Mouse (Mus musculus) liver, embryonic 14.5 days (tissue): ENCODE data around the gene Add3. TPM values are rescaled to one million over a fixed set of nuclear protein-coding genes. Genes with fewer than 3 reads are reported as not detected.

Experiments used
- ATAC-seq: fragments of 200-750 bp; cut with Nextera tagmentation; 2 replicates; pipeline ENCODE4 v1.8.0; 2017; ENCODE audit warnings: moderate number of reproducible peaks, mild to moderate bottlenecking, moderate library complexity; ENCODE audit not compliant: insufficient read depth
- DNase-seq, 3 experiments: peaks; one replicate each; pipeline ENCODE4 v3.0.0-alpha.2; 2012 to 2013; ENCODE audit warnings: low read depth in 3 of 3, low spot score in 3 of 3
- H3K27ac ChIP-seq: fragments of 300-500 bp; sonication (generic); 2 replicates; pipeline ENCODE4 v1.5.1; 2014; ENCODE audit warnings: moderate library complexity, mild to moderate bottlenecking, control low read depth, inconsistent platforms
- H3K27me3 ChIP-seq: fragments of 300-500 bp; sonication (generic); 2 replicates; pipeline ENCODE4 v1.6.1; 2014; ENCODE audit warnings: mild to moderate bottlenecking, low read length, moderate library complexity; ENCODE audit not compliant: control insufficient read depth, insufficient read depth
- H3K36me3 ChIP-seq: fragments of 300-500 bp; sonication (generic); replicated peaks from 2 replicates; pipeline ENCODE4 v1.6.1; 2014; ENCODE audit warnings: low read depth; ENCODE audit not compliant: control insufficient read depth, insufficient read depth
- H3K4me1 ChIP-seq, 2 experiments: fragments of 200-500 bp in 1 of 2; fragments of 300-500 bp in 1 of 2; sonication (generic) in 1 of 2; replicated peaks; 2 replicates each; pipeline ENCODE4 v1.6.1; 2012 to 2014; ENCODE audit warnings: antibody characterized with exemption in 1 of 2, inconsistent platforms in 1 of 2, low read length in 1 of 2; ENCODE audit not compliant: control insufficient read depth in 2 of 2, insufficient read depth in 2 of 2
- H3K4me2 ChIP-seq: fragments of 300-500 bp; sonication (generic); 2 replicates; pipeline ENCODE4 v1.6.1; 2014; ENCODE audit warnings: low read depth, mild to moderate bottlenecking, control low read depth, moderate library complexity
- H3K4me3 ChIP-seq, 2 experiments: fragments of 200-500 bp in 1 of 2; fragments of 300-500 bp in 1 of 2; sonication (generic) in 1 of 2; 2 replicates each; pipeline ENCODE4 v1.5.1; 2012 to 2014; ENCODE audit warnings: low read depth in 2 of 2, low read length in 2 of 2, mild to moderate bottlenecking in 2 of 2, control low read depth in 1 of 2, inconsistent platforms in 1 of 2, moderate library complexity in 1 of 2; ENCODE audit not compliant: insufficient read depth in 1 of 2
- H3K9ac ChIP-seq: fragments of 300-500 bp; sonication (generic); replicated peaks from 2 replicates; pipeline ENCODE4 v1.6.1; 2014; ENCODE audit warnings: mild to moderate bottlenecking, control low read depth, moderate library complexity
- H3K9me3 ChIP-seq: fragments of 300-500 bp; sonication (generic); 2 replicates; pipeline ENCODE4 v1.6.1; 2016; ENCODE audit warnings: low read length, mixed read lengths; ENCODE audit not compliant: control insufficient read depth
- CTCF ChIP-seq: IDR thresholded peaks from 2 replicates; pipeline ENCODE4 v1.5.1; 2016; ENCODE audit warnings: antibody characterized with exemption, low read depth, control low read depth
- EP300 ChIP-seq: IDR thresholded peaks from 2 replicates; pipeline ENCODE4 v1.6.1; 2016; ENCODE audit warnings: antibody characterized with exemption, low read depth
- WGBS: fragments of 180-500 bp; shearing (Covaris S2); extraction: QIAGEN DNeasy Blood & Tissue Kit; methylation state at CpG from one replicate; pipeline ENCODE4 v1.1.7; 2014; ENCODE audit not compliant: insufficient replicate concordance; 5-methylcytosine and 5-hydroxymethylcytosine counted together
- polyA plus RNA-seq, 2 experiments: library from polyadenylated mRNA; depleted of rRNA in 1 of 2; stranded (reverse) in 1 of 2; unstranded in 1 of 2; fragments of >200 nt; fragmentation: Nextera tagmentation in 1 of 2; extraction: Ambion mirVana in 1 of 2; gene quantifications; 2 replicates each; pipeline versions ENCODE4 v1.2.1 to v1.2.3; 2012 to 2014

Add3 gene
- polyA plus RNA-seq, 2 experiments, result 12.7 to 21.7 TPM

DNA sequence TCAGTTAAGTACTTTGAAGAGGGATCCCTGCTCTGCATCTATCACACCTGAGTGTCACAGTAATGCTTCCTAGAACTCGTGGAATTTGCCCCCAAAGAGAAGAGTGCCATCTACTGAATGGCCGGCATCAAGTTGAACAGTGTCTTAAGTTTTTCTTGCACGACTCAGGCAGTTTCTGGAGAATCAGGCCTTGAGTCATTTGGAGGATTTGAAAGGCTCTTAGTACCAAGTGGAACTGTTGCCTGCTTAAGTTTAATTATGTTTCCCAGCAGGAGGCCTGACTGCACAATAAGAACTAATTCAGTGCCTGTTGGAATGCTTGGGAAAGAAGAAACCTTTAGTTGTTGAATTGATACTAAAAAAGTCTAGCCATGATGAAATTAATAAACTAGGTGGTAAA, 9.1 kb downstream of the Add3 start:
- Histone ChIP-seq H3K9me3 (no peaks in the 10 kb centered on the region), H3K4me3 (no peak overlapping the region), H3K27ac (no peak overlapping the region), H3K9ac (no peak overlapping the region), H3K36me3 (no peaks in the 10 kb centered on the region), H3K4me1 (peaks cover under 1 to 10% of the 10 kb centered on the region in 2 experiments; a peak in 2 of 4 replicates), H3K4me2 (no peak overlapping the region), H3K27me3 (no peaks in the 10 kb centered on the region)
- TF ChIP-seq CTCF (no peak), EP300 (no peak)
- DNase-seq (no peak), ATAC-seq (no peak)
- WGBS, result 53% methylated on average over 3 of the region's 3 CpGs

DNA sequence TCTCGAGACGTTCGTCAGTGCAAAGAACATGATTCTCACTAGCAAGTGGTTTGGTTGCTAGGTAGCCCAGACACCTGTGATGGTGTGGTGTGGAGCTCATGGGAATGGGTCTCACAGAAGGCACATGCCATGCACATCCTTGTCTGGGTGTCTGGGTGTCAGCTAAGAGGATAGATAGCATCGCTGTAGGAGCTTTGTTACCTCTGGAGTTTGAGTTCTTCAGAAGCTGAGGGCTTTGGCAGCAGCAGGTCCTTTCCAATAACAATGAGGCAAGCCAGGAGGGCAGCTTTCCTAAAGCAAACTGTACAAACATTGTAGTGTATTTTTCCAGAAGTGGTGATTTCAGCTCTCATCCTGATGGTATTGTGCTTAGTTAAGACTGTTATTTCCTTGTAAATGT, 12.2 kb downstream of the Add3 start:
- no peak overlapping the region for H3K27ac ChIP-seq
- H3K4me1 ChIP-seq, result peaks cover 2 to 12% of the 10 kb centered on the region in 2 experiments; a peak in 2 of 4 replicates
- no peak overlapping the region for H3K4me2 ChIP-seq
- TF ChIP-seq EP300 (no peak), CTCF (no peak)
- H3K9me3 ChIP-seq, result no peaks in the 10 kb centered on the region
- H3K9ac ChIP-seq, result no peak overlapping the region
- no peaks in the 10 kb centered on the region for H3K27me3 ChIP-seq
- H3K4me3 ChIP-seq, result no peak overlapping the region
- no peak for DNase-seq
- H3K36me3 ChIP-seq, result no peaks in the 10 kb centered on the region
- no peak for ATAC-seq
- WGBS, result 62% methylated on average over 4 of the region's 4 CpGs

- no peak overlapping the region for H3K4me3 ChIP-seq
- H3K9ac ChIP-seq, result no peak overlapping the region
- 16% methylated on average over 4 of the region's 4 CpGs for WGBS
These were observed 12.9 kb downstream of the Add3 start for GRCm38 (mm10) chr19:53153096-53153495.

DNA sequence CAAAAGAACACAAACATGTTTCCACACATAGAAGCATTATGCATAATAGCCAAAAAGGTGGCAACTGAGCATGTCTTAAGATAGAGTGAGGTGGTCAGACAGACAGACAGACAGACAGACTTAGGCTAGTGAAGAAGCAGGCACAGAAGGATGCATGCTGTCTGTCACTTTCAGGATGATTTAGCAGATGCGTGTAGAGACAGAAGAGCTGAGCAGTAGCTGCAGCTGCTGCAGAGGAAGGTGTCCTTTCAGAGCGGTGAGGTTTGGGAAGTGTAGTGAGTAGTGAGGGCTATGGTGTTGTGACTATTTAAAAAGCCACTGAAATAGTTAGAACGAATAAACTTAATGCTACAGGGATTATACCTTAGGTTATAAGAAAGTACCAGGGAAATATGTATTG, 13.9 kb downstream of the Add3 start:
- no peak for TF ChIP-seq CTCF
- TF ChIP-seq EP300, result no peak
- H3K36me3 ChIP-seq, result no peaks in the 10 kb centered on the region

More at GRCm38 (mm10) chr19:53153096-53153495, 12.9 kb downstream of the Add3 start:
- Histone ChIP-seq H3K36me3 (no peaks in the 10 kb centered on the region), H3K9me3 (no peaks in the 10 kb centered on the region), H3K27me3 (no peaks in the 10 kb centered on the region), H3K4me2 (no peak overlapping the region), H3K4me1 (peaks cover 2 to 12% of the 10 kb centered on the region in 2 experiments; a peak in 2 of 4 replicates), H3K27ac (no peak overlapping the region)
- ATAC-seq (no peak), DNase-seq (no peak)
- TF ChIP-seq CTCF (no peak), EP300 (no peak)

GRCm38 (mm10) chr19:53156361-53156760, 16.1 kb downstream of the Add3 start:
- Histone ChIP-seq H3K4me3 (no peak overlapping the region), H3K4me1 (peaks cover 2 to 12% of the 10 kb centered on the region in 2 experiments; a peak in 2 of 4 replicates), H3K4me2 (no peak overlapping the region), H3K36me3 (no peaks in the 10 kb centered on the region), H3K27me3 (no peaks in the 10 kb centered on the region), H3K9ac (no peak overlapping the region), H3K27ac (no peak overlapping the region), H3K9me3 (no peaks in the 10 kb centered on the region)
- ATAC-seq, result no peak
- no peak for DNase-seq
- 37% methylated on average over 3 of the region's 3 CpGs for WGBS
- TF ChIP-seq EP300, result no peak
- TF ChIP-seq CTCF, result no peak

More for the DNA sequence above, 13.9 kb downstream of the Add3 start:
- DNase-seq (no peak), ATAC-seq (no peak)
- Histone ChIP-seq H3K4me2 (no peak overlapping the region), H3K9me3 (no peaks in the 10 kb centered on the region), H3K4me1 (peaks cover 2 to 12% of the 10 kb centered on the region in 2 experiments; a peak in 2 of 4 replicates), H3K4me3 (no peak overlapping the region), H3K27ac (no peak overlapping the region), H3K9ac (no peak overlapping the region), H3K27me3 (no peaks in the 10 kb centered on the region)
- WGBS, result 54% methylated on average over 3 of the region's 3 CpGs
